Mouse (Mus musculus) forebrain, embryonic 14.5 days (tissue): ENCODE results near the gene Ccdc9b. TPM values are rescaled to one million over a fixed set of nuclear protein-coding genes. Genes with fewer than 3 reads are reported as not detected.

ENCODE experiments used
- ATAC-seq: fragments of 200-750 bp; cut with Nextera tagmentation; 2 replicates; pipeline ENCODE4 v1.8.0; 2017; ENCODE audit warnings: mild to moderate bottlenecking, moderate library complexity
- DNase-seq: peaks from one replicate; pipeline ENCODE4 v3.0.0-alpha.2; 2015; ENCODE audit warnings: low spot score
- H3K27ac ChIP-seq: fragments of 300-500 bp; sonication (generic); 2 replicates; pipeline ENCODE4 v1.5.1; 2014; ENCODE audit warnings: low read depth, mild to moderate bottlenecking, control low read depth, low read length, moderate library complexity
- H3K27me3 ChIP-seq: fragments of 300-500 bp; sonication (generic); replicated peaks from 2 replicates; pipeline ENCODE4 v1.6.1; 2014; ENCODE audit warnings: low read length, control low read depth, mixed read lengths; ENCODE audit not compliant: control insufficient read depth, insufficient read depth
- H3K36me3 ChIP-seq: fragments of 300-500 bp; sonication (generic); 2 replicates; pipeline ENCODE4 v1.6.1; 2014; ENCODE audit warnings: low read length, control low read depth; ENCODE audit not compliant: control insufficient read depth, insufficient read depth
- H3K4me1 ChIP-seq: fragments of 300-500 bp; sonication (generic); 2 replicates; pipeline ENCODE4 v1.6.1; 2014; ENCODE audit warnings: antibody characterized with exemption, low read length, control low read depth; ENCODE audit not compliant: control insufficient read depth, insufficient read depth
- H3K4me2 ChIP-seq: fragments of 300-500 bp; sonication (generic); 2 replicates; pipeline ENCODE4 v1.6.1; 2014; ENCODE audit warnings: mild to moderate bottlenecking, control low read depth, low read length
- H3K4me3 ChIP-seq: fragments of 300-500 bp; sonication (generic); 2 replicates; pipeline ENCODE4 v1.5.1; 2014; ENCODE audit warnings: low read depth, low read length, control low read depth
- H3K9ac ChIP-seq: fragments of 300-500 bp; sonication (generic); 2 replicates; pipeline ENCODE4 v1.6.1; 2014; ENCODE audit warnings: mild to moderate bottlenecking, low read length, control low read depth, moderate library complexity
- H3K9me3 ChIP-seq: fragments of 300-500 bp; sonication (generic); replicated peaks from 2 replicates; pipeline ENCODE4 v1.6.1; 2016; ENCODE audit warnings: low read length, control low read depth, mixed read lengths; ENCODE audit not compliant: control insufficient read depth
- WGBS: fragments of 180-500 bp; shearing (Covaris S2); extraction: QIAGEN DNeasy Blood & Tissue Kit; methylation state at CpG from one replicate; pipeline ENCODE4 v1.1.7; 2014; 5-methylcytosine and 5-hydroxymethylcytosine counted together
- polyA plus RNA-seq: library from polyadenylated mRNA; unstranded; fragments of >200 nt; fragmentation: Nextera tagmentation; extraction: Ambion mirVana; gene quantifications from 2 replicates; pipeline ENCODE4 v1.2.1, GENCODE M21; 2014

Ccdc9b gene
- polyA plus RNA-seq, 1 experiment from 2014 or later: 1.0 TPM

GRCm38 (mm10) chr2:118747301-118747960, 15.0 kb downstream of the Ccdc9b start:
- Histone ChIP-seq H3K36me3 (peaks cover 3% of the 10 kb centered on the region; the same call in 1 of the 2 replicates), H3K4me3 (peak overlapping the region; percentile 81), H3K27ac (no peak overlapping the region), H3K9ac (no peak overlapping the region; the same call in 1 of the 2 replicates), H3K9me3 (no peaks in the 10 kb centered on the region), H3K4me1 (peaks cover 19% of the 10 kb centered on the region; the same call in 1 of the 2 replicates), H3K27me3 (peaks cover 2% of the 10 kb centered on the region; the same call in 1 of the 2 replicates), H3K4me2 (peak overlapping the region; percentile 96)
- DNase-seq (peak; percentile 61), ATAC-seq (no peak)
- 33% methylated on average over 10 of the region's 10 CpGs for WGBS

- peak overlapping the region; percentile 96 for H3K4me2 ChIP-seq
- no peaks in the 10 kb centered on the region for H3K9me3 ChIP-seq
- peaks cover 2% of the 10 kb centered on the region; the same call in 1 of the 2 replicates for H3K27me3 ChIP-seq
- ATAC-seq (peak; percentile 41), DNase-seq (no peak)
- H3K36me3 ChIP-seq: no peaks in the 10 kb centered on the region; the same call in 1 of the 2 replicates
- peak overlapping the region; percentile 89 for H3K9ac ChIP-seq
- H3K27ac ChIP-seq: peak overlapping the region; percentile 63
- peaks cover 19% of the 10 kb centered on the region; the same call in 1 of the 2 replicates for H3K4me1 ChIP-seq
- H3K4me3 ChIP-seq: peak overlapping the region; percentile 81
- WGBS: under 1% methylated on average over 98 of the region's 113 CpGs
Observed at GRCm38 (mm10) chr2:118745915-118746901, 16.3 kb downstream of the Ccdc9b start.

GRCm38 (mm10) chr2:118745232-118745884, 17.1 kb downstream of the Ccdc9b start, which contains the start of gene Inafm2:
Gene Inafm2, plus strand, starts transcription at chr2:118745758.
- ATAC-seq: peak; percentile 95

GRCm38 (mm10) chr2:118744621-118745020, 17.8 kb downstream of the Ccdc9b start:
- Histone ChIP-seq H3K4me2 (peak overlapping the region; percentile 96), H3K9ac (no peak overlapping the region), H3K4me3 (no peak overlapping the region), H3K27me3 (peaks cover 2% of the 10 kb centered on the region; the same call in 1 of the 2 replicates), H3K4me1 (peaks cover 17% of the 10 kb centered on the region; the same call in 1 of the 2 replicates), H3K9me3 (no peaks in the 10 kb centered on the region), H3K36me3 (no peaks in the 10 kb centered on the region), H3K27ac (no peak overlapping the region)
- ATAC-seq (no peak), DNase-seq (no peak)
- 8% methylated on average over 7 of the region's 7 CpGs for WGBS

More at GRCm38 (mm10) chr2:118745232-118745884, 17.1 kb downstream of the Ccdc9b start, which contains the start of gene Inafm2:
- under 1% methylated on average over 55 of the region's 57 CpGs for WGBS
- peak within 1 kb of the TSS; percentile 63 for H3K27ac ChIP-seq
- H3K4me1 ChIP-seq: peaks cover 19% of the 10 kb centered on the region; the same call in 1 of the 2 replicates
- peak within 1 kb of the TSS; percentile 96 for H3K4me2 ChIP-seq
- no peaks in the 10 kb centered on the region for H3K36me3 ChIP-seq
- peak within 1 kb of the TSS; percentile 89 for H3K9ac ChIP-seq
- peaks cover 2% of the 10 kb centered on the region; the same call in 1 of the 2 replicates for H3K27me3 ChIP-seq
- DNase-seq: peak; percentile 97
- no peaks in the 10 kb centered on the region for H3K9me3 ChIP-seq
- peak within 1 kb of the TSS; percentile 81 for H3K4me3 ChIP-seq

- no peaks in the 10 kb centered on the region for H3K9me3 ChIP-seq
- WGBS: 24% methylated on average over 8 of the region's 8 CpGs
- H3K4me2 ChIP-seq: no peak overlapping the region
- no peak overlapping the region for H3K9ac ChIP-seq
- H3K36me3 ChIP-seq: no peaks in the 10 kb centered on the region
- DNase-seq (peak; percentile 86), ATAC-seq (no peak)
- no peak overlapping the region for H3K4me3 ChIP-seq
- H3K27me3 ChIP-seq: peaks cover 6% of the 10 kb centered on the region; the same call in 1 of the 2 replicates
- H3K4me1 ChIP-seq: peaks cover 15% of the 10 kb centered on the region; the same call in 1 of the 2 replicates
- 0 out of 2 replicates have a peak overlapping the region, but pooled peaks have one; percentile 44 for H3K27ac ChIP-seq
Observed at GRCm38 (mm10) chr2:118743261-118743943, 19.1 kb downstream of the Ccdc9b start.

- 78% methylated on average over 9 of the region's 9 CpGs for WGBS
- Histone ChIP-seq H3K4me2 (no peak overlapping the region), H3K9me3 (no peaks in the 10 kb centered on the region), H3K27ac (no peak overlapping the region), H3K36me3 (no peaks in the 10 kb centered on the region), H3K4me3 (no peak overlapping the region), H3K4me1 (peaks cover 6% of the 10 kb centered on the region; the same call in 1 of the 2 replicates), H3K27me3 (peaks cover 6% of the 10 kb centered on the region; the same call in 1 of the 2 replicates), H3K9ac (no peak overlapping the region)
- ATAC-seq (no peak), DNase-seq (no peak)
Observed at GRCm38 (mm10) chr2:118741183-118741582, 21.3 kb downstream of the Ccdc9b start.

GRCm38 (mm10) chr2:118740341-118740740, 22.1 kb downstream of the Ccdc9b start:
- ATAC-seq (no peak), DNase-seq (no peak)
- no peak overlapping the region for H3K9ac ChIP-seq
- H3K27ac ChIP-seq: no peak overlapping the region
- no peaks in the 10 kb centered on the region for H3K36me3 ChIP-seq
- no peak overlapping the region for H3K4me2 ChIP-seq
- 75% methylated on average over 3 of the region's 3 CpGs for WGBS
- peaks cover 6% of the 10 kb centered on the region; the same call in 1 of the 2 replicates for H3K27me3 ChIP-seq
- H3K4me3 ChIP-seq: no peak overlapping the region
- H3K4me1 ChIP-seq: peaks cover 6% of the 10 kb centered on the region; the same call in 1 of the 2 replicates
- H3K9me3 ChIP-seq: no peaks in the 10 kb centered on the region
